Mouse (Mus musculus) thymus, adult 18-20 months (tissue): ENCODE data around the gene Unc45b.
"Not testable (repeated sequence)": the region's sequence is repeated elsewhere in the genome, so short reads cannot be mapped to it uniquely, and the experiment has no call there.

Source experiments
- DNase-seq, 2 experiments: peaks; one replicate each; pipeline ENCODE4 v3.0.0; 2022; ENCODE audit warnings: mixed read lengths in 2 of 2

The Unc45b gene

DNA sequence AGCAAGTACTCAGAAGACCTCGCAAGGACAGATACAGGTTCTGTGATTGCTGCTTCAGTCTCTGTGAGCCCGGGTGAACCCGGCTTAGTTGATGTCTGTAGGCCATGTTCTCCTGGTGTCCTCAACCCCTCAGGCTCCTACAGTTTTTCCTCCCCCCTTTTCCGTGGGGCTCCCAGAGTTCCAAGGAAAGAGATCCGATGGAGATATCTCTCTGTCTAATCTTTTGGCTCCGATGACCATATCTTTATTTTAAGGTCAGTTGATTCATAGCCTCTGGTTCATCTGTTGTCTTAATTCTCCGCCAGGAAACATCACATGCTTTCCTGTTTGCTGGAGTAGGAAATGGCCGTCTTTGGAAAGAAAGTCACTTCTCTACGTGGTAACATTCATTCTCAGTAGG, 38.7 kb downstream of the Unc45b start:
- no peak for DNase-seq

- DNase-seq: no peak
Measured at GRCm38 (mm10) chr11:82950736-82951481, 40.6 kb downstream of the Unc45b start, which contains the start of gene Slfn5. Gene Slfn5 (plus strand): TSS chr11:82951349.

DNA sequence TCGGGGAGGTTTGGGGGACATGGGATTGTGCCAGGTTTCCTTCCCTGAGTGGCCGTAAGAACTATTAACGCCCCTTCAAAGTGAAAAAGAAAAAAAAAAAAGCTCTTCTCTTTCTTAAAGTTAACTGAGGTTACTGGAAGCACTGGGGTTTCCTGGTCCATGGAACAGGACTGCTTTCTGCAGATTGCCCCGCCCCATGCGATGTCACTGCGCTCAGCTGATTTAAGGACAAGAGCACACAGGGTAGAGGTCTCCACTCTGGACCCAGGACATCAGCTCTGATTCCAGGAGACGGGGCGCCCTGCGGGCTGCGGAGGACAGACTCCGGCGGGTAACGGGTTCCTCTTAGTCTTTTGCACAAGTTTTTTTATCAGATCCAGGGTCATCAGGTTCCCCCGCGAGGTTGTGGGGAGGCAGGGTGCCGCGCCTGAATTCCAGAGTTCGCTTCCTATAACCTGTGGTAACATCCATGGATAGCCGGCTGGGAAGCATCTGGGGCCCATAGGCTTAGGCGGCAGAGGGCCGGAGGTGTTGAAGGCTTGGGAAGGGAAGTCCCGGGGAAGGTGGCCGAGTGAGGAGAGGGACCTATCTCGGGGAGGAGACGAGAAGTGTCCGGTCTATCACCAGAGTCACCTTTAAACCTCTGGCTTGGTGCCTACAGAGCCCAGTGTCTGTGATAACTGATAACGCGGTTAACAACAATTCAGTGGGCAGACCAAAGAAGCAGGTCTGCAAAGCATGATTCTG, 41.7 kb downstream of the Unc45b start:
- peak; percentile 45 to 57 for DNase-seq

DNA sequence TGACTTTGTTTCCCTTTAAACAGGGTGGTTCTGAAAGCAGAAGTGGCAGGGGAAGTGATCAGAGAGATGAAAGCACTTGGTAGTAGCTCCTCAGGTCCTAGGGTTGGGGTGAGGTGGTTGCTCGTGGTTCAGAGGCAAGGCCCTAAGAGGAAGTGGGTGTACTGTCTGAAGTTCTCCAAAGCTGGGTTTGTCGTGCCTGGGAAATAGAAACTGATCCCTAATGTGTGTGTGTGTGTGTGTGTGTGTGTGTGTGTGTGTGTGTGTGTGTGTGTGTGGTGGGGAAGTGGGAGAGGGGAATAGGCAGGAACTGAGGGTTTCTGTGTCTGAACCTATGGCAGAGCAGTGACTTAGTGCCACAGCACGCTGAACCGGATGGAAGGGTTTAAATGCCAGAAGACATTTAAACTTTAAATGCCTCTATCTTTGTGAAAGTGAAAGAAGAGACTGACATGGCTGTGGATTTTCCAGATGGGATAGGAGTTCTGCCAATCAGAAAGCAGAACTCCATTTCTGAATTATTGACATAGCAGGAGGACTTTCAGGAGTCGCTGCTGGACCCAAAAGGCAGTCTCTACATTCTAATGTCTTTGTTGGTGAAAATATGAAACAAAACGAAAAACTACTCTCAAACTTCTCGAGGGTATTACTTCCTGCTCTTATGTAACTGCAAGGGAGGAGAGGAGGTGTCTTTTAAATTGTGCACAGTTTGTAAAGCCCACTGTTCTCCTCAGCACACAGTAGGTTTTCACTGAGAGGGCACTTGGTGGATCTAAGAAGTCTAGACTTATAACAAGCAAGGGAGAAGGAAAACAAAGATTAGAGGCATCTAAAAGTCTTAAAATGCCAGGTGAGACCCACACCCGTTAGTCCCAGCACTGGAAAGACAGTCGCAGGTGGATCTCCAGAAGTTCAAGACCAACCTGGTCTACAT, 42.5 kb downstream of the Unc45b start:
- peak; percentile 36 to 71 for DNase-seq

- no peak for DNase-seq
Measured at GRCm38 (mm10) chr11:82954631-82955030, 44.3 kb downstream of the Unc45b start.

DNA sequence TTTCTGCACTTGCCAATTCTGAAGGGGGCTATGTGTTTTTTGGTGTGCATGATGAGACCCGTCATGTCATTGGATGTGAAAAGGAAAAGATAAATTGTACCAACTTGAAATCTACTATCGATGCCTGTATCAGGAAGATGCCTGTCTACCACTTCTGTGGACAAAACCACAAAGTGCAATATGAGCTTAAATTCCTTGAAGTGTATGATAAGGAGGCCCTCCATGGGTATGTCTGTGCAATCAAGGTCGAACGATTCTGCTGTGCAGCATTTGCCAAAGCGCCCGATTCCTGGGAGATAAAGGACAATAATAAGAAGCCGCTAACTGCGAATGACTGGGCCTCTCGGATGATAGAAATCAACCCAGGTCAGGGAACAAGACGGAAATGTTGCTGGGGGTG, 46.6 kb downstream of the Unc45b start:
- DNase-seq: no peak

GRCm38 (mm10) chr11:82959613-82960012, 49.3 kb downstream of the Unc45b start:
- DNase-seq: no peak

DNA sequence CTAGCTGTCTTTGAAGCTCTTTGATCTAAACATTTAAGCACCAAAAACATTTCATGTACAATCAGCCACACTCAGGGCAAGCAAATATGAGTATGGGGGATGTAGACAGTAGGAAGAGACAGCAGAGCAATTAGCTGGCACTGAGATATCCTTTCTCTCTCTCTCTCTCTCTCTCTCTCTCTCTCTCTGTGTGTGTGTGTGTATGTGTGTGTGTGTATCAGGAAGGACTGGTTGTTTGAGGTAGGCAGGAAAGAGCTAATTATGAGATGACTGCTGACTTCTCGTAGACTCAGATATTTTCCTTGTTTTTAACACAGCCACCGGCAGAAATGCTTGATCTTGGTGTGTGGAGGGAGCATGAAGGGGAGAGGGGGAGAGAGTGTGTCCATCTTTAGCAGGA, 51.4 kb downstream of the Unc45b start:
- no peak for DNase-seq

- no peak for DNase-seq
Measured at GRCm38 (mm10) chr11:82962215-82962614, 51.9 kb downstream of the Unc45b start.

GRCm38 (mm10) chr11:82970712-82971589, 60.6 kb downstream of the Unc45b start:
- no peak for DNase-seq

- DNase-seq: no peak
Measured at GRCm38 (mm10) chr11:82971590-82971974, 61.2 kb downstream of the Unc45b start.

GRCm38 (mm10) chr11:82973916-82974315, 63.6 kb downstream of the Unc45b start:
- no peak for DNase-seq

DNA sequence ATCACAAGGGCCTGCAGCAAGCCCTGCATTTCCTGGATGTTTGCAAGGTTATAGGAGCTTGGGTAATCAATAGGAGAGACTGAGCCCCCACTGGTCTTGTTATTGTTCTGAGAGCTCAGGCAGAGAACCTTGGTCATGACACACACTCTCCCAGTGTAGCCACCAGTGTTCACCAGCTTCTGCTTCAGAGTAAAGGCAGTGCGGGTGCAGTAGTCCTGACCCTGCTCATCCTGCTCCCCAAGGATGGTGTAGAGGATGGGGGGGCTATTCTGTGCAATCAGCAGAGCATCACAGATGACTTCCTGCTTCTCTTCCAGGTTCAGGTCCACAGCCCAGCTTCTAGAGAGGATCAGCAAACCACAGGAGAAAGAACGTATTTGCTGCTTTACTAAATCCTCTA, 72.1 kb downstream of the Unc45b start:
- DNase-seq: not testable (repeated sequence)

DNA sequence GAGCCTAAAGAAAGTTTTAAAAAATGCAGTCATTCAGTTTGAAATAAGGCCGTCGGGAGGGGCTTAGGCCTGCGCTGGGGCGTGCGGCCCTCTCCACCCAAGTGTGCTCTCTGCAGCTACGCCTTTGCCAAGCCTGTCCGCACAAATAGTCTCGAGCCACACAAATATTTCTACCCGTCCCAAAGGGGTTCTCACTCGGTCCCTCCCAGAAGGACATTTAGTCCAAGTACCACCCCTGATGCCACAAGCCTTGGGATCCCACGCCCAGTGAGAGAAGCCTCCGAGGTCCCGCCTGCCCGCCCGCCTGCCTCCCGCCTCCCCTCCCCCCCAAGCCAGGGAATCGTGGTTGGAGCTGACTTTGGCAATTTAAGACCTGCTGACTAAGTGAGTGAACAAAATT, 72.8 kb downstream of the Unc45b start:
- DNase-seq: no peak

- DNase-seq: no peak
Measured at GRCm38 (mm10) chr11:82987621-82988020, 77.3 kb downstream of the Unc45b start.

GRCm38 (mm10) chr11:82989357-82989756, 79.0 kb downstream of the Unc45b start:
- no peak for DNase-seq

DNA sequence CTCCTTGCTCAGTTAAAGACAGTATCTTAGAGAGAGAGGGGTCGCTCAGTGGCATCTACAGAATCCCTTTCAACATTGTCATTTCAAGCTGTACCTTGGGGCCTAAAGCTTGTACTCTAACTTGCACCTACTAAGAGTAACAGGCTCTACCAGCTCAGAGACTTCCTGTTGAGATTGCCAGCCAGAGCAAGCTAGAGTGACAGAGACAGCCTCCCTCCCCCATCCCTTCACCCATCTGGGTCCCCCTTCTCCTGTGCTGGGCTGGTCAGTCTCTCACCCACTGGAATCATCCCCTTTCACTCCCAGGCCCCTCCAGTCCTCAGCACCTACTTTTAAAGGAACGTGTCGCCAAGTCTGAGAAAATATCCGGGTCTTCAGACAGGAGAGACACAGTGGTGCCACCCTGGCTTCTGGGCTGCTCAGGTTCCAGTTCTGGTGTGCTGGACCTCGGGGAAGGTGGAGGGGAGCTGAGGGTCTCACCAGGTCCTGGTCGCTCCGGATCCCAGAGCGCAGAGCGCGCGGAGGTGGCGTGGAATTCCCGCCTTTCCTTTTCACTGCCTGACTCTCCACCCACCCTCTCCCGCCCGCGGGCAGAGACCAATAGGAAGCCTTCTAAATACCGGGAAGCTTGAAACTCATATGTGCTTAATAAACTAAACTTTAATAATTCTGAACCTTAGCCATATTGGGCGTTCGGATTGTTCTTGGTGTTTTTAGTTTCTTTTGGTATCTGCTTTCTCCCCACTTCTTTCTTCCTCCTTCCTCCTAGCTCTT, 80.4 kb downstream of the Unc45b start:
- DNase-seq: not testable (repeated sequence)

DNA sequence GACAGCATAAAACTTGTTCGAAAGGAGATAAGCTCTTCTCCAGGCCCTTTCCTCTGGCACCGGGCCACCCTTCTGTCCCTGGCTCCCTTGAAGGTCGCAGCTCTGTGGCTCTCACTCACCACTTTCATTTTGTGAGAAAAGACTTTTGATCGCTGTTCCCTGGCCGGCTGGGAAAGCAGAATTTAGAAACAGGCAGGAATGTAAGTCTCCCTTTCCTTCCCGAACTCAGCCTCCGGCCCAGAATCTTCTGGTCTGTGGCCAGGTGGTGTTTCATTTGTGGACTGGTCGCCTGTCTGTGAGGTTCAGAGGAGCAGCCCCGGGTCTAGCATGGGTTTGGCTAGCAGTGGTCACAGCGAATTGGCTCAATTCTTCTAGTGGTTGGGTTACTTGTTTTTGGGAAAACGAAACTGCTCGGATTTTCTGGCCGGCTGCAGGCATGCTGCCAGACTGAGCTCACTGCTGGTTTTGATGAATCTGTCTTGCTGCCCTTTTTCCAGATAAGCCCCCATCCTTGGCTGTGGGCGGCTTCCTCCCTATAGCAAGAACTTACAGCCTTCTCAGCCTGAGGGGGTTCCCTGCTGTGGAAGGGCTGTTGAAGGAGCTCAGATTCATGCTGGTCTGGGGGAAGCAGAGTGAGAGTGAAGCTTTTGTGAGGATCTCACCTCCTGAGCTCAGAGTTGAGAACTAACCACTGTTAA, 81.3 kb downstream of the Unc45b start, which contains the start of gene Slfn9:
Gene Slfn9, minus strand, starts transcription at position 362 of the 698 bp plus-strand sequence.
- no peak for DNase-seq
